Mouse (Mus musculus) CD4-positive naive resting alpha-beta T cell, adult 76 days (primary cell): ENCODE results near the gene Nosip. TPM values are rescaled to one million over a fixed set of nuclear protein-coding genes. Genes with fewer than 3 reads are reported as not detected.

Experiments
- total RNA-seq: library from RNA; stranded (reverse); gene quantifications from one replicate; pipeline ENCODE4 v1.2.4, GENCODE M21; 2023

The Nosip gene
- 75.9 TPM for total RNA-seq

GRCm38 (mm10) chr7:45062239-45062835, at the start of gene Nosip, which contains the start of gene Prrg2:
TSS of gene Nosip (plus strand) at chr7:45062429.
TSS of gene Prrg2 (minus strand) at chr7:45062677.

GRCm38 (mm10) chr7:45015957-45016612, 46.1 kb upstream of the Nosip start, which contains the start of gene Scaf1:
TSS of gene Scaf1 (minus strand) at chr7:45016363.

GRCm38 (mm10) chr7:45017242-45018061, 44.8 kb upstream of the Nosip start, which contains the start of gene Rras:
TSS of gene Rras (plus strand) at chr7:45017961.

GRCm38 (mm10) chr7:45052862-45053116, 9.4 kb upstream of the Nosip start, which contains the start of gene Prr12:
TSS of gene Prr12 (minus strand) at chr7:45052881.

GRCm38 (mm10) chr7:45092048-45092447, 29.8 kb downstream of the Nosip start, which contains the start of gene Rcn3:
TSS of gene Rcn3 (minus strand) at chr7:45092221.

GRCm38 (mm10) chr7:45103652-45104180, 41.5 kb downstream of the Nosip start, which contains the start of gene Fcgrt:
TSS of gene Fcgrt (minus strand) at chr7:45103851.

GRCm38 (mm10) chr7:45124224-45125143, 62.3 kb downstream of the Nosip start, which contains the start of gene Rps11:
TSS of gene Rps11 (minus strand) at chr7:45124439.

Other genes starting within 250 kb of the Nosip start
- 30.5 TPM for gene Nup62, start 246.3 kb upstream of the Nosip start, total RNA-seq
- 11.5 TPM for gene Il4i1, start 246.0 kb upstream of the Nosip start, total RNA-seq
- gene Atf5, start 245.8 kb upstream of the Nosip start, total RNA-seq, result 5.1 TPM
- gene Akt1s1, start 213.4 kb upstream of the Nosip start, total RNA-seq, result 40.7 TPM
- 102 TPM for gene Tbc1d17, start 213.3 kb upstream of the Nosip start, total RNA-seq
- gene Pnkp, start 205.3 kb upstream of the Nosip start, total RNA-seq, result 51.4 TPM
- 17.6 TPM for gene Ptov1, start 192.6 kb upstream of the Nosip start, total RNA-seq
- gene Med25, start 169.7 kb upstream of the Nosip start, total RNA-seq, result 74.7 TPM
- 18.1 TPM for gene Fuz, start 166.3 kb upstream of the Nosip start, total RNA-seq
- 71.6 TPM for gene Ap2a1, start 132.9 kb upstream of the Nosip start, total RNA-seq
- gene Tsks, start 119.2 kb upstream of the Nosip start, total RNA-seq, result not detected
- gene Cpt1c, start 87.6 kb upstream of the Nosip start, total RNA-seq, result 0.76 TPM
- 116 TPM for gene Prmt1, start 75.9 kb upstream of the Nosip start, total RNA-seq
- 134 TPM for gene Irf3, start 64.8 kb upstream of the Nosip start, total RNA-seq
- 12.2 TPM for gene Bcl2l12, start 63.7 kb upstream of the Nosip start, total RNA-seq
- gene Scaf1, start 46.1 kb upstream of the Nosip start, total RNA-seq, result 92.7 TPM
- 5.5 TPM for gene Rras, start 44.5 kb upstream of the Nosip start, total RNA-seq
- 68.4 TPM for gene Prr12, start 9.5 kb upstream of the Nosip start, total RNA-seq
- 1.5 TPM for gene Prrg2, start 248 bp downstream of the Nosip start, total RNA-seq
- gene Rcn3, start 29.8 kb downstream of the Nosip start, total RNA-seq, result 6.3 TPM
- 16.1 TPM for gene Fcgrt, start 41.4 kb downstream of the Nosip start, total RNA-seq
- 3,007 TPM for gene Rps11, start 62.0 kb downstream of the Nosip start, total RNA-seq
- 5,416 TPM for gene Rpl13a, start 66.3 kb downstream of the Nosip start, total RNA-seq
- gene Gm45713, start 73.8 kb downstream of the Nosip start, total RNA-seq, result not detected
- 212 TPM for gene Flt3l, start 74.0 kb downstream of the Nosip start, total RNA-seq
- 31.0 TPM for gene Pih1d1, start 91.9 kb downstream of the Nosip start, total RNA-seq
- gene Aldh16a1, start 92.2 kb downstream of the Nosip start, total RNA-seq, result 51.1 TPM
- not detected for gene Slc17a7, start 101.5 kb downstream of the Nosip start, total RNA-seq
- gene Gfy, start 117.1 kb downstream of the Nosip start, total RNA-seq, result not detected
- gene Pth2, start 118.6 kb downstream of the Nosip start, total RNA-seq, result not detected
- not detected for gene Ccdc155, start 142.5 kb downstream of the Nosip start, total RNA-seq
- gene Dkkl1, start 149.7 kb downstream of the Nosip start, total RNA-seq, result not detected
- not detected for gene Tead2, start 153.3 kb downstream of the Nosip start, total RNA-seq
- gene Cd37, start 176.7 kb downstream of the Nosip start, total RNA-seq, result 344 TPM
- gene Slc6a16, start 178.7 kb downstream of the Nosip start, total RNA-seq, result not detected
- not detected for gene Slc6a21, start 215.1 kb downstream of the Nosip start, total RNA-seq